Mouse (Mus musculus) cerebellum, postnatal 25 days (tissue): ENCODE measurements around the gene Skint7.
"Not testable (repeated sequence)": the region's sequence is repeated elsewhere in the genome, so short reads cannot be mapped to it uniquely, and the experiment has no call there.

Experiments
- DNase-seq, 2 experiments: peaks; one replicate each; pipeline ENCODE4 v3.0.0; 2021; ENCODE audit warnings: mixed read lengths in 2 of 2

Gene Skint7

DNA sequence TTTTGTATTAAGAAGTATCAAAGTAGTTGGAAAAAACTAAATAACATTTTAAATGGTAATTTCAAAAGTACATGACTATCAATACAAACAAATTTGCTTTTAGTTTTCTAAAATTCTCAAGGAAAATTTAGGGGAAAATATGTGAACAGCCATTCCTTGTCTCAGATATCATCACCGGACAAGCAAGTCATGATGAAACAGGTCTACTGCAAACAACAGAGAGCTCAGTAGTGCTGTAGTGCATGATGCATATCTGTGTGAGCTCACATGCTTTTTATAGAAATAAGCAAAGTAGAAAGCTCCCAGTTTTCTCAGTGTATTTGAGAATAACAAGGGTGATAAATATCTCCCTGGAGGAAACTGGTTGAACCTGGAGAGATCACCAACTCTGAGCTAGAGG, at the start of gene Skint7:
Skint7 (plus strand) TSS at position 301 of the 400 bp plus-strand sequence.
- DNase-seq = no peak

- DNase-seq = no peak
Measured at GRCm38 (mm10) chr4:111961309-111961708, 11.4 kb upstream of the Skint7 start.

GRCm38 (mm10) chr4:111963241-111963640, 9.5 kb upstream of the Skint7 start:
- DNase-seq = not testable (repeated sequence)

GRCm38 (mm10) chr4:111963669-111964068, 9.1 kb upstream of the Skint7 start:
- DNase-seq = no peak

DNA sequence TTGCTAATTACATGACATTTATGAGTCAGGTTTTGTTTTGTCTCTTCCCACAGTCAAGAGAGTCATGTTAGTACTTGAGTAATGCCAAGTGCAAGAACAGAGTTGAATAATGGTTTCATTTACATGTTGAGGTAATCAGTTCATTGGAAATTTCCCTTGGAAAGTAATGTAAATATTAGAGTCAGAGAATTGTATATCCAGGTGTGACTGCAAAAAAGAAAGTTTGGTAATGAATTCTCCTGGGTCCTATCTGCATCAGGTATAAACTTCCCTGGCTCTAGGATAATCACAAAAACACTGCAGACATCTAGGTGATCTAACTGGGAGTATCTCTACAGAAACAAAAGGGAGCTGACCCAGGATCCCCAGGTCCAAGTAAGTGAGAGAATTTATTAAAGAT, 33.2 kb downstream of the Skint7 start, which contains the start of gene Skint1:
Skint1 (plus strand) TSS at position 301 of the 400 bp plus-strand sequence.
- DNase-seq = no peak
